Mouse (Mus musculus): ENCODE measurements around the gene Piezo1. TPM values are rescaled to one million over a fixed set of nuclear protein-coding genes. Genes with fewer than 3 reads are reported as not detected.

Piezo1 gene
- total RNA-seq, 2 experiments from 2014 or later, result 18.8 to 21.6 TPM

DNA sequence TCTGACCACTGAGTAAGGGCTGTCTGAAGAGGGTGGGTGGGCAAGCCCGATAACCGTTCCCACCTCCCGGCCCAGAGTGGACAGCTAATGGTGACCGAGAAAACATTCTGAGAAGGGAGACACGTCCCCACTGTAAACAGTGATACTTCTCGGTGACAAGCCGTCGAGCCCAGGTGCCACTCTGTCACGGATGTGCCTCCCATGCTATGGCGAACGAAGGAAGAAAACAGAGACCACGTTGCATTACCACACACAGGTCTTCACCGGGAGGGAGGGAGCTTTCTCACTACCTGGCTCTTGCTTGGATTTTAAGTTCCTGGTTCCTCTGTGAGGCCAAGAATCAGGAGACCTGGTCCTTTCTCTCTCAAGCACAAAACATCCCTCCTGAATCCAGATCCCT, 2.8 kb downstream of the Piezo1 start:
- intact Hi-C loops (cut with DNase I), result loop anchor here (2.0 kb wide), 1 partner anchor 32 kb away; no protein-coding TSS in a partner anchor
- DNase-seq, result no peak

- intact Hi-C loops (cut with DNase I), result loop anchor here (2.0 kb wide), 3 partner anchors 17 to 31 kb away; no protein-coding TSS in a partner anchor
- peak in 1 of 2 experiments; percentile 32 for DNase-seq
These were observed 3.3 kb downstream of the Piezo1 start for GRCm38 (mm10) chr8:122547815-122548214.

GRCm38 (mm10) chr8:122546811-122547453, 4.2 kb downstream of the Piezo1 start:
- intact Hi-C loops (cut with DNase I), result loop anchor here (2.0 kb wide), 2 partner anchors 16 to 24 kb away; no protein-coding TSS in a partner anchor
- peak; percentile 71 to 73 for DNase-seq

GRCm38 (mm10) chr8:122546066-122546755, 4.9 kb downstream of the Piezo1 start:
- intact Hi-C loops (cut with DNase I), result loop anchor here (2.0 kb wide), 2 partner anchors 15 to 23 kb away; no protein-coding TSS in a partner anchor
- DNase-seq, result no peak

DNA sequence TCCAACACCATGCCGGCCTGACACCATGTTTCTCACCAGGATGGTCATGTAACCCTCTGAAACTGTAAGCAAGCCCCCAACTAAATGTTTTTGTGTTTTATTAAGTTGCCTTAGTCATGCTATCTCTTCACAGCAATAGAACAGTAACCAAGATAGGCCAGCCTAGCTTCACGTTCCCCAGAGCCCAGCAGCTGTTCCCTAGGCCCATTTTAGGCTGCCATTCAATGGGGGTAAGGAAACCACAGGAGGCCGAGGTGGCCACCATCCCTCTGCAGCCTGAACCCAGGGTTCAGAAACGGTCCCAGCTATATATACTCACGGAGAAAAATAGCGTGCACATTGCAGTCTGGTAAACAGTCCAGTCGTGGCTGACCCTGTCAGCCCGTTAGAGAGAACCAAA, 7.0 kb downstream of the Piezo1 start:
- DNase-seq, result no peak
- intact Hi-C loops (cut with DNase I), result no loop called here

DNA sequence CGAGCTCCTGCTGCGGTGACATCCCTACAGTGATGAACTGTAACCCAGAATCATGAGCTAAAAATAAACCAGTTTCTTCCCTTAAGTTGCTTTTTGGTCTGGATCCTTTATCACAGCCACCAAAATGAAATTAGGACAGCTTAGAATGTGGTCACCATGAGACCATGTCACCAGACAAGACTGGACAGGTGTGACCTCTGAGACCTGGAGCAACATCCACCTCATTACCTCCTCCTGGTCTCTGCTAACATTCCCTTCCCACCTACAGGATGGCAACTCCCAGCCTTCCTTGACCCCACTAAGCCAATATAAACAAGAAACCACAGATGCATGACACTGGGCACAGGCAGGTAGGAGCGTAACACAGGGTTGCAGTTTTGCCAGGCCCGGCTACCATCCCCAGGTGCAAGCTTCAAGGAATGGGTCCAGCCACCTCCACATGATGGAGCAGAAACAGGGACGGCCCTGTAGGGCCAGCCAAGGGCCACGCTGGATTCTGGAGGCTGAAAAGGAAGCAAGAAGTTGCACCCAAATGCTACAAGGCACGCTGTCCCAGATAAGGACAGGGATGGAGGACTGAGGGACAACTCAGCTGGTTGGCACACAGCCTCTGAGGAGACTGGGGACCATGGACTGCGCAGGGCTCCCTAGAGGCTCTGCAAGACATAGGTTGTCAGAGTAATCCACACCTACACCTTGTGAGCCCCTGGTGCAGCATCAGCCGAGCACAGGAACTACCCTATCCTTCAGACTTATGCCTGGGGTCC, 12.6 kb downstream of the Piezo1 start:
- no peak for DNase-seq
- intact Hi-C loops (cut with DNase I), result no loop called here

DNA sequence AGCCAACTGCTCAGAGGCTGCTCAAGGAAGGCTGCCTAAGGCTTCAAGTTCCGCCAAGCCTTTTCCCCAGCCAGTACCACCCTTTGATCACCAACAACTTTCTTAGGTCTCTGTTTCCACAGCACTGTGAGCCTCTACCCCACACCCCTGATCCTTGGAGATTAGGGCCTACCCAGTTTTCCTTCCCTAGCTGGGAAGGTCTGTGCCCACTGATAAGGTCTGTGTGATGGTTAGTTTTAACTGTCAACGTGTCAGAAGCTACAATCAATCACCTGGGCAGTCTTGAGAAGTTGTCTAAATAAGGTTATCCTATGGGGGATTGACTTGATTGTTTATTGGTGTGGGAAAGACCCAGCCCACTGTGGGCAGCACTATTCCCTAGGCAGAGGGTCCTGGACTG, 13.3 kb downstream of the Piezo1 start:
- intact Hi-C loops (cut with DNase I), result no loop called here
- DNase-seq, result no peak

DNA sequence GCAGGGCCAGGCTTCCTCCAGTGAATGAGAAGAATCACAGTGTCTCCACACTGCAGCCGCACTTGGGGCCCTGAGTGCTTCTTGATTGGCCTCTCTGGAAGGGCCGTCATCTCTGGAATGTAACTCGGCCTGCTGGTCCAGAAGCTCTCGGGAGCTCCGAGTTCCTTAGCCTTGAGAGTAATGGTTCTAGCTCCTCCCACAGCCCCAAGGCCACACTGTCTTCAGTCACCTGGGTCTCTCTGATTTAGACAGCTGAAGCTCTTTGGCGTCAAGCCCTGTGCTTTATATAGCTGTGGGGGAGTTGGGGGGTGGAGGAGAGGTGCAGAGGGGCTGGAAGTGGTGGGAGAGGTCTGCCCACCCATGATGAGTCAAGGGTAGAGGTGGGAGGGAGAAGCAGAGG, 14.1 kb downstream of the Piezo1 start:
- intact Hi-C loops (cut with DNase I), result no loop called here
- no peak for DNase-seq

- intact Hi-C loops (cut with DNase I), result loop anchor here (2.0 kb wide), 1 partner anchor 15 kb away; no protein-coding TSS in a partner anchor
- DNase-seq, result peak in 1 of 2 experiments; percentile 24
These were observed 19.8 kb downstream of the Piezo1 start for GRCm38 (mm10) chr8:122531312-122531711.

DNA sequence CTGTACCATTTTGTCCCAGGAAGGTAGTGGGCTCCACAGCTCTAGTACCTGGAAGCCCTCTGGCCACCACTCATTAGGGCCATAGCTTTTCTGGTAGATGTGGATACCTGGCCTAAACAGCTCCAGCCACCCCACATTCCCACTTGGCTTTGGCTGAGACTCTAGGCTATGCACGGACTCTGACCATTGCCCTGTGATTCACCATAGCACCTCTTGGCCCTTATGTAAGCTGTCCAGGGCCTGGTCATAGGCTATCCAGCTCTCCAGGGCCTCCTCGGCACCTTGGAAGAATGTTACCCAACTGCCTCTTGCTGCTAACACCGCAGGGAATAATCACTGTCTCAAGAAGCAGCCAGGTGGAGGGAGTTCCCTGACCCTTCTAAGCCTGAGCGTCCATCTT, 22.0 kb downstream of the Piezo1 start:
- DNase-seq, result no peak
- intact Hi-C loops (cut with DNase I), result no loop called here

DNA sequence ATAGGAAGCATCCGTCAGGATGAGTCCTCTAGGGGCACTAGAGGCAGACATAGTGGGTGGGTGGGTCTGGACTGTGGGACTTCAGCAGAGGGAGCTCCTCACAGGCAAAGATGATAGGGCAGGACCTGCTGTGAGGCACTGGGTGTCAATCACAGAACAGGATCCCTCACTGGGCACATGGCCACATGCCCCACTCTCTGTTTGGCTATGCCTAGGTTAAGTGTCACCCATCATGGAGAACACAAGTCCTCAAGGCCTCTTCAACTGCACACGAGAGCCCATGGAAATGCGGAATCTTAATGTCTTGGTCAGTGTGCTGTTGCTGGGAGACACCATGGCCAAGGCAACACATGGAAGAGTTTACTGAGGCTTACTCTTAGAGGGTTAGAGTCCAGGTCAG, 23.2 kb downstream of the Piezo1 start:
- no peak for DNase-seq
- intact Hi-C loops (cut with DNase I), result no loop called here

- intact Hi-C loops (cut with DNase I), result no loop called here
- no peak for DNase-seq
These were observed 24.5 kb downstream of the Piezo1 start for GRCm38 (mm10) chr8:122526526-122527170.

- no peak for DNase-seq
- intact Hi-C loops (cut with DNase I), result no loop called here
These were observed 25.0 kb downstream of the Piezo1 start for GRCm38 (mm10) chr8:122526084-122526483.

DNA sequence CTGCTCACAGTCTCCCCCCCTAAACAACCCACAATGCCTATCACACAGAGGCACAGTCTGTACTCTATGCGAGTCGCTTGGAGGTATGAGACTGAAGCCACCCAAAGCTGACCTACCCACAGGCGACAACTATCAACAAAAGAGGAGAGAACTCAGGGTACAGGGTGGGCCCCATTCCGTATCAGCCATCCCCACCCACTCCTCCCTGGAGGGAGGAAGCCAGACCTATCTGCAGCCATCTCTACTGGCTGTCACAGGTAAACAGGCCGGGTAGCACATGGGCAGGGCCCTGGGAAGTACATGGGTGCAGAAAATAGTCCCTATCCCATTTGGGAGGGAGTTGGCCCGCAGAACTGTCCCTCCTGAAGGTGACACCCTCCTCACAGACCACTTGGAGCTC, 26.1 kb downstream of the Piezo1 start:
- no peak for DNase-seq
- intact Hi-C loops (cut with DNase I), result no loop called here

- intact Hi-C loops (cut with DNase I), result no loop called here
- peak in 1 of 2 experiments; percentile 22 for DNase-seq
These were observed 26.6 kb downstream of the Piezo1 start for GRCm38 (mm10) chr8:122524506-122524905.

DNA sequence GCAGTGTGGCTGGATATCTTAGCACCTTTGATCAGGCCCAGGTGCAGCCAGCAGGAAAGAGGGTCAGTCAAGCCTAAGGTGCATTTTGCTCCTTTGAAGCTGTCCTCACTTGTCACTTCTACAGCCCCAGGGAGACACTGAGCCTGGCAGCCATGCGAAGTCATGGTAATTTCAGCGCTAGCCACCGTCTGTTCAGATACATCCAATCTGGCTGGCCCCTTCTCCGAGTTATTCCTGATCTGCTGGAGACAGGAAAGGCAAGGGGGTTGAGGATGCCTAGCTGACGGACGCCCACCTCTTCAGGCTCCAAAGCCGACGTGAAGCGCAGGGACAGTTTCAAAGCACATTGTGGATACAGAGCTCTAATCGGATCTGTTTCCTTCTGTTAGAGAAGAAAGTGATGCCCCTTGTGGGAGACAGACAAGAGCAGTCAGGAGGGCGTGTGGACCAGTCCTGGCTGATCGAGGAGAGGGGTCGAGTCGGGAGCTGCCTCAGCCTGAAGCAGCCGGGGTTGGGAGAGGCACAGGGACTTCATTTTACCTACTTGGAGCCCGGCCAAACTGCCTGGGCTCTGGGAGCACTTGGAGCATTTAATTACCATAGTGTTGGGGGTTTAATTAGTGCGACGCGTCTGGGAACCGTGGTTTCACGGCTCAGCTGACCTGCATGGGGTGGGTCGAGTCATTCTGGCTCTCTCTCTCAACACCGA, 27.3 kb downstream of the Piezo1 start:
- intact Hi-C loops (cut with DNase I), result loop anchor here (2.0 kb wide), 1 partner anchor 23 kb away; no protein-coding TSS in a partner anchor
- peak in 1 of 2 experiments; percentile 41 for DNase-seq

GRCm38 (mm10) chr8:122522796-122523651, 28.1 kb downstream of the Piezo1 start:
- peak; percentile 66 to 69 for DNase-seq
- intact Hi-C loops (cut with DNase I), result loop anchor here (2.0 kb wide), 1 partner anchor 24 kb away; no protein-coding TSS in a partner anchor

GRCm38 (mm10) chr8:122520611-122521010, 30.5 kb downstream of the Piezo1 start:
- no peak for DNase-seq
- intact Hi-C loops (cut with DNase I), result no loop called here

Data from heart, postnatal 36 days (tissue).